Mouse (Mus musculus): ENCODE measurements at regions not wholly inside any gene's neighbourhood (a gene's known extent, or its start where the extent isn't known, plus 50 kb on each side); places are given as distances from the start of the nearest gene placed in this dataset.
"Not testable (repeated sequence)": the region's sequence is repeated elsewhere in the genome, so short reads cannot be mapped to it uniquely, and the experiment has no call there.

GRCm38 (mm10) chr1:4613305-4613704 lies 194.4 kb upstream of the Gm37988 start:
- DNase-seq, result peak; percentile 10
- TF ChIP-seq CTCF (IDR thresholded peaks at IDR 0.05; ENCODE audit: insufficient read depth, low read length) (no peak), POLR2A (IDR thresholded peaks at IDR 0.05; ENCODE audit: borderline replicate concordance, extremely low read depth, low read depth, low read length) (no peak)
- H3K4me1 ChIP-seq (ENCODE audit: control insufficient read depth, insufficient read depth, low read length), result peaks cover 13% of the 10 kb centered on the region; the same call in 1 of the 2 replicates
- no peak overlapping the region for H3K4me3 ChIP-seq (replicated peaks; ENCODE audit: extremely low read depth, low read depth, low read length)
- 39% methylated on average over 4 of the region's 4 CpGs for WGBS

- no peak for DNase-seq
- no peak for TF ChIP-seq POLR2A (IDR thresholded peaks at IDR 0.05; ENCODE audit: borderline replicate concordance, extremely low read depth, low read depth, low read length)
- TF ChIP-seq CTCF (IDR thresholded peaks at IDR 0.05; ENCODE audit: insufficient read depth, low read length), result no peak
- Histone ChIP-seq H3K4me3 (replicated peaks; ENCODE audit: extremely low read depth, low read depth, low read length) (no peak overlapping the region), H3K4me1 (ENCODE audit: control insufficient read depth, insufficient read depth, low read length) (peaks cover 13% of the 10 kb centered on the region; the same call in 1 of the 2 replicates)
- 86% methylated on average over 1 of the region's 1 CpGs for WGBS
Observed at GRCm38 (mm10) chr1:4615286-4615685, 192.4 kb upstream of the Gm37988 start.

GRCm38 (mm10) chr1:4617479-4617878 lies 190.2 kb upstream of the Gm37988 start:
- 18% methylated on average over 10 of the region's 10 CpGs for WGBS
- peak; percentile 36 for DNase-seq
- H3K4me1 ChIP-seq (ENCODE audit: control insufficient read depth, insufficient read depth, low read length), result peaks cover 13% of the 10 kb centered on the region; the same call in 1 of the 2 replicates
- TF ChIP-seq CTCF (IDR thresholded peaks at IDR 0.05; ENCODE audit: insufficient read depth, low read length), result no peak
- no peak for TF ChIP-seq POLR2A (IDR thresholded peaks at IDR 0.05; ENCODE audit: borderline replicate concordance, extremely low read depth, low read depth, low read length)
- H3K4me3 ChIP-seq (replicated peaks; ENCODE audit: extremely low read depth, low read depth, low read length), result no peak overlapping the region

- WGBS, result 17% methylated on average over 5 of the region's 5 CpGs
- Histone ChIP-seq H3K4me1 (ENCODE audit: control insufficient read depth, insufficient read depth, low read length) (peaks cover 11% of the 10 kb centered on the region), H3K4me3 (replicated peaks; ENCODE audit: extremely low read depth, low read depth, low read length) (no peak overlapping the region)
- no peak for DNase-seq
- TF ChIP-seq POLR2A (IDR thresholded peaks at IDR 0.05; ENCODE audit: borderline replicate concordance, extremely low read depth, low read depth, low read length) (no peak), CTCF (IDR thresholded peaks at IDR 0.05; ENCODE audit: insufficient read depth, low read length) (no peak)
Observed at GRCm38 (mm10) chr1:4622408-4622807, 185.3 kb upstream of the Gm37988 start.

GRCm38 (mm10) chr1:4623268-4623667 lies 184.4 kb upstream of the Gm37988 start:
- 6% methylated on average over 2 of the region's 2 CpGs for WGBS
- peaks cover 11% of the 10 kb centered on the region for H3K4me1 ChIP-seq (ENCODE audit: control insufficient read depth, insufficient read depth, low read length)
- DNase-seq, result no peak
- H3K4me3 ChIP-seq (replicated peaks; ENCODE audit: extremely low read depth, low read depth, low read length), result no peak overlapping the region
- TF ChIP-seq POLR2A (IDR thresholded peaks at IDR 0.05; ENCODE audit: borderline replicate concordance, extremely low read depth, low read depth, low read length) (no peak), CTCF (IDR thresholded peaks at IDR 0.05; ENCODE audit: insufficient read depth, low read length) (no peak)

GRCm38 (mm10) chr1:4653937-4654336 lies 153.8 kb upstream of the Gm37988 start:
- Histone ChIP-seq H3K4me1 (ENCODE audit: control insufficient read depth, insufficient read depth, low read length) (peaks cover 3% of the 10 kb centered on the region; the same call in 1 of the 2 replicates), H3K4me3 (replicated peaks; ENCODE audit: extremely low read depth, low read depth, low read length) (no peak overlapping the region)
- 18% methylated on average over 7 of the region's 7 CpGs for WGBS
- no peak for DNase-seq
- TF ChIP-seq POLR2A (IDR thresholded peaks at IDR 0.05; ENCODE audit: borderline replicate concordance, extremely low read depth, low read depth, low read length) (no peak), CTCF (IDR thresholded peaks at IDR 0.05; ENCODE audit: insufficient read depth, low read length) (no peak)

- no peak for DNase-seq
- TF ChIP-seq POLR2A (IDR thresholded peaks at IDR 0.05; ENCODE audit: borderline replicate concordance, extremely low read depth, low read depth, low read length) (no peak), CTCF (IDR thresholded peaks at IDR 0.05; ENCODE audit: insufficient read depth, low read length) (no peak)
- H3K4me1 ChIP-seq (ENCODE audit: control insufficient read depth, insufficient read depth, low read length), result peaks cover 3% of the 10 kb centered on the region; the same call in 1 of the 2 replicates
- no peak overlapping the region for H3K4me3 ChIP-seq (replicated peaks; ENCODE audit: extremely low read depth, low read depth, low read length)
Observed at GRCm38 (mm10) chr1:4655252-4655651, 152.4 kb upstream of the Gm37988 start.

- DNase-seq, result no peak
- WGBS, result 51% methylated on average over 5 of the region's 5 CpGs
- peaks cover 3% of the 10 kb centered on the region; the same call in 1 of the 2 replicates for H3K4me1 ChIP-seq (ENCODE audit: control insufficient read depth, insufficient read depth, low read length)
- H3K4me3 ChIP-seq (replicated peaks; ENCODE audit: extremely low read depth, low read depth, low read length), result no peak overlapping the region
- TF ChIP-seq CTCF (IDR thresholded peaks at IDR 0.05; ENCODE audit: insufficient read depth, low read length), result no peak
- TF ChIP-seq POLR2A (IDR thresholded peaks at IDR 0.05; ENCODE audit: borderline replicate concordance, extremely low read depth, low read depth, low read length), result no peak
Observed at GRCm38 (mm10) chr1:4656883-4657282, 150.8 kb upstream of the Gm37988 start.

GRCm38 (mm10) chr1:4660081-4660480 lies 147.6 kb upstream of the Gm37988 start:
- H3K4me1 ChIP-seq (ENCODE audit: control insufficient read depth, insufficient read depth, low read length); H3K4me3 ChIP-seq (replicated peaks; ENCODE audit: extremely low read depth, low read depth, low read length); DNase-seq: not testable (repeated sequence)
- 87% methylated on average over 7 of the region's 7 CpGs for WGBS

GRCm38 (mm10) chr1:4660616-4661015 lies 147.1 kb upstream of the Gm37988 start:
- H3K4me3 ChIP-seq (replicated peaks; ENCODE audit: extremely low read depth, low read depth, low read length); DNase-seq; H3K4me1 ChIP-seq (ENCODE audit: control insufficient read depth, insufficient read depth, low read length): not testable (repeated sequence)
- 93% methylated on average over 5 of the region's 5 CpGs for WGBS

- H3K4me3 ChIP-seq (replicated peaks; ENCODE audit: extremely low read depth, low read depth, low read length), result no peak overlapping the region
- H3K4me1 ChIP-seq (ENCODE audit: control insufficient read depth, insufficient read depth, low read length), result no peaks in the 10 kb centered on the region
- TF ChIP-seq POLR2A (IDR thresholded peaks at IDR 0.05; ENCODE audit: borderline replicate concordance, extremely low read depth, low read depth, low read length) (no peak), CTCF (IDR thresholded peaks at IDR 0.05; ENCODE audit: insufficient read depth, low read length) (no peak)
- no peak for DNase-seq
- WGBS, result 65% methylated on average over 1 of the region's 1 CpGs
Observed at GRCm38 (mm10) chr1:4661761-4662160, 145.9 kb upstream of the Gm37988 start.

Measured in lung, adult 2 months (tissue).